Mouse (Mus musculus) lung, postnatal 4 days (tissue): ENCODE results near the gene Fsd2.
A peak's percentile ranks its signal among the peaks of the same experiment; 100 is the strongest.

ENCODE experiments used
- DNase-seq, 2 experiments: peaks; one replicate each; pipeline ENCODE4 v3.0.0; 2021

The Fsd2 gene

GRCm38 (mm10) chr7:81566892-81567291, at the start of gene Fsd2:
Gene Fsd2, minus strand, starts transcription at chr7:81566944.
- DNase-seq: no peak

GRCm38 (mm10) chr7:81615031-81615430, 48.3 kb upstream of the Fsd2 start:
- no peak for DNase-seq

GRCm38 (mm10) chr7:81612856-81613635, 46.3 kb upstream of the Fsd2 start:
- no peak for DNase-seq

- DNase-seq: peak; percentile 12 to 26
Measured at GRCm38 (mm10) chr7:81610125-81610524, 43.4 kb upstream of the Fsd2 start.

GRCm38 (mm10) chr7:81606452-81606851, 39.7 kb upstream of the Fsd2 start:
- DNase-seq: no peak

GRCm38 (mm10) chr7:81605489-81605888, 38.7 kb upstream of the Fsd2 start:
- DNase-seq: no peak

GRCm38 (mm10) chr7:81604991-81605390, 38.2 kb upstream of the Fsd2 start:
- no peak for DNase-seq

GRCm38 (mm10) chr7:81599379-81600280, 32.9 kb upstream of the Fsd2 start:
- DNase-seq: no peak

- DNase-seq: no peak
Measured at GRCm38 (mm10) chr7:81597660-81598059, 30.9 kb upstream of the Fsd2 start.

- no peak for DNase-seq
Measured at GRCm38 (mm10) chr7:81596086-81596485, 29.3 kb upstream of the Fsd2 start.

- DNase-seq: no peak
Measured at GRCm38 (mm10) chr7:81595056-81595455, 28.3 kb upstream of the Fsd2 start.

- no peak for DNase-seq
Measured at GRCm38 (mm10) chr7:81593387-81593786, 26.6 kb upstream of the Fsd2 start.

- DNase-seq: no peak
Measured at GRCm38 (mm10) chr7:81592686-81593085, 25.9 kb upstream of the Fsd2 start.

GRCm38 (mm10) chr7:81587238-81587637, 20.5 kb upstream of the Fsd2 start:
- no peak for DNase-seq

GRCm38 (mm10) chr7:81585326-81585725, 18.6 kb upstream of the Fsd2 start:
- no peak for DNase-seq

- DNase-seq: no peak
Measured at GRCm38 (mm10) chr7:81583512-81583911, 16.8 kb upstream of the Fsd2 start.

GRCm38 (mm10) chr7:81579312-81579711, 12.6 kb upstream of the Fsd2 start:
- no peak for DNase-seq

- DNase-seq: no peak
Measured at GRCm38 (mm10) chr7:81578413-81578812, 11.7 kb upstream of the Fsd2 start.

GRCm38 (mm10) chr7:81577872-81578271, 11.1 kb upstream of the Fsd2 start:
- no peak for DNase-seq

- DNase-seq: no peak
Measured at GRCm38 (mm10) chr7:81575606-81576005, 8.9 kb upstream of the Fsd2 start.

GRCm38 (mm10) chr7:81573821-81574220, 7.1 kb upstream of the Fsd2 start:
- DNase-seq: no peak

- DNase-seq: no peak
Measured at GRCm38 (mm10) chr7:81573397-81573796, 6.7 kb upstream of the Fsd2 start.

GRCm38 (mm10) chr7:81572610-81573268, 6.0 kb upstream of the Fsd2 start:
- no peak for DNase-seq
